Mouse (Mus musculus) embryonic stem cell, embryonic (primary cell): ENCODE measurements at regions not wholly inside any gene's neighbourhood (a gene's known extent, or its start where the extent isn't known, plus 50 kb on each side); places are given as distances from the start of the nearest gene placed in this dataset.

Experiments used
- CTCF ChIA-PET, 4 experiments: fragments of 300-600 bp in 2 of 4; fragments of 350-600 bp in 2 of 4; sonication (Branson Sonifier 250); formaldehyde crosslinking; loops; one replicate each; lab custom pipeline; 2022; ENCODE audit warnings: inconsistent platforms in 2 of 4; lab: Charles Lee
- POLR2A ChIA-PET, 4 experiments: fragments of 300-600 bp in 2 of 4; fragments of 350-600 bp in 2 of 4; sonication (Branson Sonifier 250); formaldehyde crosslinking; loops; one replicate each; lab custom pipeline; 2022; ENCODE audit warnings: antibody characterized with exemption in 4 of 4, inconsistent platforms in 1 of 4; lab: Charles Lee

DNA sequence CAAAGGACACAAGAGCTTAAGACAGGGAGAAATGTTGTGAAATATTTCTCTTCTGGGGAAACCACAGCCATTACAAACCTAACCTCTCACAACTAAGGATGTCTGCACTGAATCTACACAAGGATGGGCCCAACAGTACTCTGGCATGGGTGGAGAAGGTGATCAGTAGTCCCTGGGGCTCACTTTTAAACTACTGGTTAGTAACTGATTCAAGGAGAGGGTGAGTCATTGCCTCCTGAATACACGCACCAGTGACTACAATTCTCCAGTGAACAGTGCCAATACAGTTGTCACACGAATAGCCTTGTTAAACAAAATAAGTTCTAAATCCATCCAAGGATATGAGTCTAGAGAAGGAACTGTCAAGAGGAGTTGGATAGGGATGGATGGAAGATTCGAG lies 232.6 kb upstream of the Gm21830 start:
- CTCF ChIA-PET: no interaction called here
- POLR2A ChIA-PET: no interaction called here

DNA sequence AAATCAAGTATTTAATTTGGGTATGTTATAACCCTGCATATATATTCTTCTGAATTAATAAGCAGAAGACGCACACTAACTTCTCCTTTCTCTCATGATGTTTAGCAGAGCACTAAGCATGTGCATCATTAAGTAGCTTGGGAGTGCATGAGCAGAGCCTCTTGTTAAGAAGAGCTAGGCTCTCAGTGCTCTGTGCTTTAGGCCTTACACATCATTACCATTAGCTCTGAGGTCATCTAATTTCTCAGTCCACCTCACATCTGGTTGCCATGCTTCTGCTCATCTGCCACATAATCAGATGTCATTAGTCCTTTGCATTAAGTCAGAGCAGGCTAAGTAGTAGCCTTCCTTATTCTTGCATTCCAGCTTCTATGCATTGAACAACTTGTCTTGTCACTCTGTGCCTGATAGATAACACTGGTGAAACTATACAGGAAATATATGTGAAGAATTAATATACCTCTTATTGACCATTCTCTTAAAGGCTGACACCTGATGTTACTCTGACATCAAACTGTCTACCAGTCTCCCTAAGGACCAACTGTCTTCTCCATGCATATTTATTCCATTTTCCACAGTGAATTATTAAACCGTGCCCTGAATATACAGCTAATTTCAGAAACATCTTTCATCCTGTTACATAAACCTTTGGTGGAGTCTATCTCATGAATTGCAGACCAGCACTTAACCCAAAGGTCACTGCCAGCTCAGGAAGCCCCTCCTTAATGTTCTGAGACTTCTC lies 192.3 kb upstream of the Gm21830 start:
- ChIA-PET POLR2A (no interaction called here), CTCF (no interaction called here)

- CTCF ChIA-PET: interaction anchor here in 3 of 4 experiments (0.5 to 1.3 kb wide), 7 partner anchors 135 to 1216 kb away, joined by 3 to 12 read pairs (median 3); no protein-coding TSS in a partner anchor
- POLR2A ChIA-PET: interaction anchor here in 2 of 4 experiments (0.5 to 0.7 kb wide), 2 partner anchors 253 to 338 kb away, joined by 3 to 5 read pairs; no protein-coding TSS in a partner anchor
Measured at GRCm38 (mm10) chr2:67226299-67226698, 187.2 kb upstream of the Gm21830 start.

DNA sequence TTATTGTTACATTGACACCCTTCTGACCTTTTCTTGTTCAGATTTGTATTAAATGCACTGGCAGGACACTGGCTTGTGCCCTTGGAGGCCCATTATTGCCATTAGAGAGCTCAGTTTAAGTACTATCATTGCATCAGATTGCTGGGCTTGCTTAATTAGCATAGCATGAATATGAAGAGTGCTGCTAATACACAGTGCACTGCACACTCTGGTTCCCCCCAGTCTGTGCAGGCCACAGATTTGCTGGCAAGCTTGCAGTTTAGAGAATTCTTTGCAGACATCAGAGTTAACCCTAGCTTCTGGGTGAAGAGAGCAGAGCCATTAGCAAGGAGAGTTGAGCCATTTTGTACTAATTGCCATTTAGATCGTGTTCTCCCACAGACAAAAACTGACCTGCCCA lies 156.1 kb upstream of the Gm21830 start:
- CTCF ChIA-PET: no interaction called here
- POLR2A ChIA-PET: no interaction called here
